In the genomic region with DNA sequence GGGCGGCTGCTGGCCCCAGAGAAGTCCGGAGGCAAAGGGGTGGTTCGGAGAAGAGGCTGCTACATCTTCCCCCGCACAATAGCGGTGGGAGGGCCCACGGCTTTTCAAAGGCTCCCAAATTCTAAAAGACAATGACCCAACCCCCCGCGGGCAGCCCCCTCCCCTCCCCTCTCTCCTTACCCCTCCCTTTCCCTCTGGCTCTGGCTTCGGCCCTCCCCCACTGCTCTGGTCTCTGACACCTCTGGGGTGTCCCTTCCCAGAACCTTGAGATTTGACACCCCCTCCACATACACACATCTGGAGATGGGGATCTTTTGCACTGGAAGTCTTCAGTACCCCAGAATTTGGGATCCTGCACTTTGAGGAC, we compare ENCODE assay signal across 8 mouse cellular contexts. TPM values are rescaled to one million over a fixed set of nuclear protein-coding genes. Genes with fewer than 3 reads are reported as not detected.
DNase-seq lines count a peak whose midpoint lies in the region; ATAC-seq and TF ChIP-seq lines count a peak whose summit lies in the region.

A gene (minus strand): TSS at position 63 of the 367 bp plus-strand sequence.

- peak within 1 kb of the TSS; percentile 56 for H3K4me2 ChIP-seq in forebrain, embryonic 16.5 days (ENCODE audit: low read length)
- peak within 1 kb of the TSS; percentile 49 for H3K4me2 ChIP-seq in liver, embryonic 13.5 days

- no peak for DNase-seq in testis, postnatal 10 days (ENCODE audit: low spot score)
- DNase-seq in liver, embryonic 13.5 days: no peak
- DNase-seq in yolk sac, embryonic 10.5 days (ENCODE audit: low spot score): peak; percentile 89
- no peak for DNase-seq in right cerebral cortex, postnatal 10 days (ENCODE audit: low spot score in 2 of 2)
- DNase-seq in frontal cortex, postnatal 14 days (ENCODE audit: low spot score in 2 of 2): no peak
- no peak for DNase-seq in cerebellum, adult 8-10 months

- TF ChIP-seq POLR2A in testis, adult 2 months (IDR thresholded peaks at IDR 0.05; ENCODE audit: control insufficient read depth, low read depth, low read length): no peak

- H3K36me3 ChIP-seq in testis, adult 2 months (ENCODE audit: control insufficient read depth, insufficient read depth, low read length): no peaks in the 10 kb centered on the region
- no peaks in the 10 kb centered on the region for H3K36me3 ChIP-seq in forebrain, embryonic 16.5 days (ENCODE audit: control insufficient read depth, insufficient read depth)
- H3K36me3 ChIP-seq in liver, embryonic 13.5 days: no peaks in the 10 kb centered on the region

- peaks cover 4% of the 10 kb centered on the region; the same call in 1 of the 2 replicates for H3K27me3 ChIP-seq in testis, adult 2 months (ENCODE audit: control insufficient read depth, insufficient read depth, low read length)
- H3K27me3 ChIP-seq in forebrain, embryonic 16.5 days (replicated peaks; ENCODE audit: control insufficient read depth, insufficient read depth, low read length): peaks cover 40% of the 10 kb centered on the region
- H3K27me3 ChIP-seq in liver, embryonic 13.5 days: peaks cover 67% of the 10 kb centered on the region

- no peak within 1 kb of the TSS for H3K27ac ChIP-seq in testis, adult 2 months (ENCODE audit: control insufficient read depth, insufficient read depth, low read depth, low read length)
- H3K27ac ChIP-seq in forebrain, embryonic 16.5 days (ENCODE audit: low read length): no peak within 1 kb of the TSS
- H3K27ac ChIP-seq in liver, embryonic 13.5 days: peak within 1 kb of the TSS; percentile 66

- under 1% methylated on average over 9 of the region's 9 CpGs for WGBS in forebrain, embryonic 16.5 days
- WGBS in liver, embryonic 13.5 days (ENCODE audit: insufficient replicate concordance): under 1% methylated on average over 9 of the region's 9 CpGs

- peak within 1 kb of the TSS; percentile 32 for H3K4me3 ChIP-seq in testis, adult 2 months (ENCODE audit: control insufficient read depth, low read depth, low read length)
- H3K4me3 ChIP-seq in forebrain, embryonic 16.5 days (replicated peaks; ENCODE audit: low read length): peak within 1 kb of the TSS; percentile 32
- H3K4me3 ChIP-seq in liver, embryonic 13.5 days (replicated peaks): peak within 1 kb of the TSS; percentile 41

- no peak for ATAC-seq in forebrain, embryonic 16.5 days
- ATAC-seq in liver, embryonic 13.5 days (ENCODE audit: low read depth): no peak

- TF ChIP-seq CTCF in testis, adult 2 months (IDR thresholded peaks at IDR 0.05; ENCODE audit: control insufficient read depth, insufficient read depth, insufficient replicate concordance, low read depth, low read length): no peak

- H3K4me1 ChIP-seq in testis, adult 2 months (ENCODE audit: control insufficient read depth, insufficient read depth, low read length): peaks cover 37% of the 10 kb centered on the region
- H3K4me1 ChIP-seq in forebrain, embryonic 16.5 days (replicated peaks; ENCODE audit: control insufficient read depth, insufficient read depth, low read length): peaks cover 17% of the 10 kb centered on the region
- H3K4me1 ChIP-seq in liver, embryonic 13.5 days (replicated peaks): peaks cover 4% of the 10 kb centered on the region

- no peaks in the 10 kb centered on the region for H3K9me3 ChIP-seq in forebrain, embryonic 16.5 days (ENCODE audit: control insufficient read depth, low read length)
- H3K9me3 ChIP-seq in liver, embryonic 13.5 days (replicated peaks): no peaks in the 10 kb centered on the region

- peak within 1 kb of the TSS; percentile 17; the same call in 1 of the 2 replicates for H3K9ac ChIP-seq in forebrain, embryonic 16.5 days (replicated peaks; ENCODE audit: low read depth, low read length)
- peak within 1 kb of the TSS; percentile 23; the same call in 1 of the 2 replicates for H3K9ac ChIP-seq in liver, embryonic 13.5 days

RNA-seq across cellular contexts. Expression of the gene that starts here (rescaled TPM):
- 1.2 TPM in 2 replicates for polyA plus RNA-seq in testis, adult 2 months (2012; rRNA removed)
- not detected in 2 replicates for polyA plus RNA-seq in forebrain, embryonic 16.5 days (2015; fragmentation: Nextera tagmentation; extraction: Ambion mirVana)
- 1.8 and 2.0 TPM in 2 replicates for polyA plus RNA-seq in liver, embryonic 13.5 days (2015; fragmentation: Nextera tagmentation; extraction: Ambion mirVana)
